Mouse (Mus musculus) gastrocnemius, adult 18-20 months (tissue): ENCODE data around the gene Slc9a8. TPM values are rescaled to one million over a fixed set of nuclear protein-coding genes. Genes with fewer than 3 reads are reported as not detected.

Experiments
- DNase-seq: peaks from one replicate; pipeline ENCODE4 v3.0.0; 2021; ENCODE audit warnings: low spot score
- total RNA-seq, 2 experiments: library from RNA; stranded (reverse); gene quantifications; 2 replicates each; pipeline ENCODE4 v1.2.3; 2021

Slc9a8 gene
- total RNA-seq, 2 experiments from 2014 or later, result 24.5 to 26.0 TPM

GRCm38 (mm10) chr2:167407296-167407929, 14.1 kb upstream of the Slc9a8 start:
- no peak for DNase-seq

GRCm38 (mm10) chr2:167414461-167414860, 7.1 kb upstream of the Slc9a8 start:
- no peak for DNase-seq

- DNase-seq, result no peak
Observed at GRCm38 (mm10) chr2:167415970-167416563, 5.4 kb upstream of the Slc9a8 start.

GRCm38 (mm10) chr2:167417048-167417447, 4.5 kb upstream of the Slc9a8 start:
- no peak for DNase-seq

GRCm38 (mm10) chr2:167417694-167418093, 3.8 kb upstream of the Slc9a8 start:
- DNase-seq, result peak; percentile 72

GRCm38 (mm10) chr2:167419204-167419603, 2.3 kb upstream of the Slc9a8 start:
- DNase-seq, result peak; percentile 73

- no peak for DNase-seq
Observed at GRCm38 (mm10) chr2:167420811-167421241, 686 bp upstream of the Slc9a8 start.

GRCm38 (mm10) chr2:167422150-167422470, 598 bp downstream of the Slc9a8 start:
- no peak for DNase-seq

- no peak for DNase-seq
Observed at GRCm38 (mm10) chr2:167423031-167423611, 1.6 kb downstream of the Slc9a8 start.

GRCm38 (mm10) chr2:167424040-167424439, 2.5 kb downstream of the Slc9a8 start:
- DNase-seq, result no peak

- DNase-seq, result no peak
Observed at GRCm38 (mm10) chr2:167424516-167424915, 3.0 kb downstream of the Slc9a8 start.

- no peak for DNase-seq
Observed at GRCm38 (mm10) chr2:167425407-167425806, 3.9 kb downstream of the Slc9a8 start.

- no peak for DNase-seq
Observed at GRCm38 (mm10) chr2:167429596-167429995, 8.1 kb downstream of the Slc9a8 start.

- no peak for DNase-seq
Observed at GRCm38 (mm10) chr2:167430737-167431417, 9.4 kb downstream of the Slc9a8 start.

GRCm38 (mm10) chr2:167431418-167431776, 9.9 kb downstream of the Slc9a8 start:
- DNase-seq, result no peak

- DNase-seq, result no peak
Observed at GRCm38 (mm10) chr2:167434570-167434969, 13.1 kb downstream of the Slc9a8 start.

GRCm38 (mm10) chr2:167435631-167436030, 14.1 kb downstream of the Slc9a8 start:
- no peak for DNase-seq

GRCm38 (mm10) chr2:167436371-167436770, 14.9 kb downstream of the Slc9a8 start:
- DNase-seq, result no peak

- no peak for DNase-seq
Observed at GRCm38 (mm10) chr2:167439422-167439821, 17.9 kb downstream of the Slc9a8 start.

GRCm38 (mm10) chr2:167443411-167444193, 22.1 kb downstream of the Slc9a8 start:
- DNase-seq, result no peak

- no peak for DNase-seq
Observed at GRCm38 (mm10) chr2:167445911-167446780, 24.6 kb downstream of the Slc9a8 start.
